Mouse (Mus musculus) bone marrow macrophage, adult 2 months (primary cell): ENCODE data around the gene Fam81a. TPM values are rescaled to one million over a fixed set of nuclear protein-coding genes. Genes with fewer than 3 reads are reported as not detected.

Source experiments
- H3K27ac ChIP-seq: 2 replicates; pipeline ENCODE4 v1.5.1; 2012; ENCODE audit warnings: low read depth, low read length; ENCODE audit not compliant: insufficient read depth
- H3K4me1 ChIP-seq: 2 replicates; pipeline ENCODE4 v1.6.1; 2012; ENCODE audit warnings: low read length; ENCODE audit not compliant: control insufficient read depth, insufficient read depth
- H3K4me3 ChIP-seq: 2 replicates; pipeline ENCODE4 v1.5.1; 2012; ENCODE audit warnings: mild to moderate bottlenecking, low read length, moderate library complexity; ENCODE audit not compliant: insufficient read depth
- CTCF ChIP-seq: IDR thresholded peaks from 2 replicates; pipeline ENCODE4 v1.5.1; 2012; ENCODE audit warnings: low read depth, mild to moderate bottlenecking, low read length, moderate library complexity
- POLR2A ChIP-seq: IDR thresholded peaks from 2 replicates; pipeline ENCODE4 v1.6.1; 2012; ENCODE audit warnings: mild to moderate bottlenecking, low read depth, low read length, borderline replicate concordance
- polyA plus RNA-seq: library from polyadenylated mRNA; stranded (reverse); fragments of >200 nt; gene quantifications from 2 replicates; pipeline ENCODE4 v1.2.4, GENCODE M21; 2012; ENCODE audit not compliant: missing spikeins, insufficient read depth, insufficient read length

Fam81a gene
- polyA plus RNA-seq, 1 experiment: not detected

DNA sequence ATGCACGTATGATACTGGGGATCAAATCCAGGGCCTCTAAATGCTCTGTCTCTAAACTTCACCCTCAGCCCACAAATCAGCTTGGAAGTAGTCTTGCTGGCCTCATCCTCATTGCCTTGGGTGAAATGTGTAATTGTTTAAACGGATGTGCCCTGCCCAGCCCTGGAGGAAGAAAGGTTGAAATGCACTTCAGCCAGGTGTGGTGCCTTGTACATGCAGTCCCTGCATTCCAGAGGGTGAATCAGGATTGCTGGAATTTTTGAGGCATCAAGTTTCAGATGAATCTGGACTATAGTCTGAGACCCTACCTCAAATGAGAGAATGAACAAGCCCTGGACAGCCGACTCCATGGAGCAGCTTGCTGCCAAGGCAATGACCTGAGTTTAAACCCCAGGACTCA, 94.5 kb downstream of the Fam81a start:
- no peak overlapping the region for H3K4me3 ChIP-seq
- no peak overlapping the region for H3K27ac ChIP-seq
- H3K4me1 ChIP-seq: peaks cover 10% of the 10 kb centered on the region
- TF ChIP-seq POLR2A (no peak), CTCF (no peak)

DNA sequence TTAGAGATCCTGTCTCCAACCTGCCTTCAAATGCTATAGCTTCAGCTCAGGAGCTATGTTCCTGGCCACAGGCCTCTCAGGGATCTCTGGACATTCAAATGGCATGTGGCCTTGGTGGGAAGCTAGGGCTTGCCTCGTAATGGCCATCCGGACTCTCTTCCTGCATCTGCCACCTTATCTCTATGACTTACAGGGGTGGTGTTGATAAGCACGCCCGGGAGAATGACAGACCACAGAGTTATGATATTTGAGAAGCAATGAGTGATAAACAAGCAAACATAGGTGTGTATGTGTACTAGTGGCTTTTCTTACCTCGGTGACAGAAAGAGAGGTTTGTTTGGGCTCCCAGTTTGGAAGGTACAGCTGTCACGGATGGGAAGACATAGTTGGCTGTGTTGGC, 96.1 kb downstream of the Fam81a start:
- Histone ChIP-seq H3K27ac (no peak overlapping the region), H3K4me3 (no peak overlapping the region), H3K4me1 (peaks cover 10% of the 10 kb centered on the region)
- TF ChIP-seq CTCF (no peak), POLR2A (no peak)

DNA sequence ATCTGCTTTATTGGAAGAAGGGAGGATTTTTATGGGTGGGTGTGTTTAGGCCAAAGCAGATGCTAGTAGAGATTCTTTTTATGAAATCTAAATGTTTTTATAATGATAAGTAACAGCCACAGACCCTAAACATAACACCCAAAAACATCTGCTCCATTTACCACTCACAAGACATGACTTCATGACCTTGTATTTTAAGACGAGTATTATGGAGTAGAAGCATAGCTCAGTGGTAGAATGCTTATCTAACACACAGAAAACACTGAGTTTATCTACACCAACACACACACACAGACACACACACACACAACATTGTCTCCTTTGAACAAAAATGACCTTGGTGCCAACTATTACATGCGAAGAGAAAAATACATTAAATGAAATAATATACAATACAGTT, 97.5 kb downstream of the Fam81a start:
- Histone ChIP-seq H3K27ac (no peak overlapping the region), H3K4me1 (peaks cover 7% of the 10 kb centered on the region), H3K4me3 (no peak overlapping the region)
- TF ChIP-seq POLR2A (no peak), CTCF (no peak)

DNA sequence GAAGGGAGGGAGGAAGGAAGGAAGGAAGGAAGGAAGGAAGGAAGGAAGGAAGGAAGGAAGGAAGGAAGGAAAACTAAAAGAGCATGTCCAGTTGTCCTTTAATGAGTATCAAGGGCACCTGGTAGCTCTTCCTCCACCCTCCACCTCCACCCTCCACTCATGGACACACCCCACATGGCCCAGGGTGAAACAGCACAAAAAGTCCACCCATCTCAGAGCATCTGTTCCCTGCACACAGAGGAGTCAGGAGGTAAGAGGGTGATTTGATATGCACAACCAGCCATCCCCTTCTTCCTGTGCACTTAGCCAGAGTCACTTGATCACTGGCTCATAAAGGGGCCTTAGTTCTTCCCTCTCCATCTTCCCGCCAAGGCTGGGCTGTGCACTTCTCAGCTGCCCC, 99.4 kb downstream of the Fam81a start:
- Histone ChIP-seq H3K4me1 (no peaks in the 10 kb centered on the region), H3K4me3 (no peak overlapping the region), H3K27ac (no peak overlapping the region)
- no peak for TF ChIP-seq CTCF
- no peak for TF ChIP-seq POLR2A

DNA sequence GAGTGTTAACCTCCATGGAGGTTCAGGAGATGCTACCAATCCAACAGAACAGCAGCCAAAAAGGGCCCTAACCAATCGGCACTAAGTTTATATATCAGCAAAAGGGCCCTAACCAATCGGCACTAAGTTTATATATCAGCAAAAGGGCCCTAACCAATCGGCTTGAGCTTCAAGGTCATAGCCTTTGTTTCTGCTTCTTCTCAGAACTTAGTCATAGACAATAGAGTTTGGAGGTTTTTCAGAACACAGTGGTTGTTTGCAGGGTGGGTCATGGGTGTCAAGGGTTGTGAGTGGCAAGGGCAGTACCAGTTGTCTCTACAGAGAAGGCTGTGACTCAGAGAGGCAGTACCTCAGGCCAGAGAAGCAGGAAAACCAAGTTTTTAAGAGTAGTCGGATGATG, 100.2 kb downstream of the Fam81a start:
- Histone ChIP-seq H3K4me1 (no peaks in the 10 kb centered on the region), H3K4me3 (no peak overlapping the region), H3K27ac (no peak overlapping the region)
- TF ChIP-seq POLR2A (no peak), CTCF (no peak)

DNA sequence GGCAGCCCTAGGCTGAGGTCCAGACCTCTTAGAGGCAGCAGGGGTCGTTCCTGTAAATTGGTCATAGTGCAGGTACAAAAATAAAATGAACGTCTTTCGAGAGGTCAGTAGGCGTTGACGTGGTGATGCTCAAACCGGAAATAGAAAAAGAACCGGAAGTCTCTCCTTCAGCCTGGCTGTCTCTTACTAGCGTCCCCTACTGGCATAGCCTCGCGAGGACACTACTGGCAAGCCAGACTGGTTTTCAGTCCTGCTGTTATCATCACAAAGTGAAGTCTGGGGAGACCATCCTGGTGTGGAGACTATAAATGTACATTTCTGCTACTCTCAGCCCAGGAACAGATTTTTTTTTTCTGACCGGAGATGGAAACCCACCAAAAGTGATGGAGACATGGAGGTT, 101.8 kb downstream of the Fam81a start:
- no peak overlapping the region for H3K4me3 ChIP-seq
- no peak overlapping the region for H3K27ac ChIP-seq
- TF ChIP-seq CTCF (no peak), POLR2A (no peak)
- no peaks in the 10 kb centered on the region for H3K4me1 ChIP-seq

DNA sequence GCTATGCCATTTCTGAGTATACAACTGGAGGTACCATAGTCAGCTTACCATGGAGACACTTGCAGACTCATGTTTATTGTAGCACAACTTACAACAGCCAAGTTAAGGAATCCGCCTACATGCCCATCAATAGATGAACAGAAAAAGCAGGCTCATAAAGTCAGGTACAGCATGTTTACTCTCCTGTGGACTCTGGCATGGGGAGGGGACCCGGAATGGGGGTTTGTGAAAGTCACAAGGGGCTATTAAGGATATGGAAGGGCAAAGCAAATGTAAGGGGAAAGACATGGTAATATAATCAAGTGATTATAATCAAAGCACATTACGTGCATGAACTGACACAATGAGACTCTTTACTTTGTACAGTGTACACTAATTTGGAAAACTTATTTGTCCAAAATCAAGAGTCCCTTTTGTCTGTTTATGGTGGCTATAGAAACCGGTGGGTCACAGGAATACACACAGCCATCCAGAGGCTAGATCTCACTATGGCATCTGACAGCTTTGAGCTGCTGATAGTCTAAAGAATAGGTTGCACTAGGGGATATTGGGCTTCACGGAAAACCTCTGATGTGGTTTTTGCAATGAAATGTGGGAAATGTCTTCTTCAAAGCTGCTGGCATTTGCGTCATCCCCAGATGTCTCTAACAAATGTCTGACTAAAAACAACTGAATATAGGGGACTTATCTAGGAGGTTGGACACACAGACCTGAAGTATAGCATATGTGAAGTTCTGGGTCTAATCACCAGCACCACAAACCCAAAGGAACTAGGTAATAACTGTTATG, 102.6 kb downstream of the Fam81a start:
- H3K27ac ChIP-seq: no peak overlapping the region
- no peaks in the 10 kb centered on the region for H3K4me1 ChIP-seq
- no peak for TF ChIP-seq CTCF
- TF ChIP-seq POLR2A: no peak
- H3K4me3 ChIP-seq: no peak overlapping the region

Other genes starting within 250 kb of the Fam81a start
- gene Bnip2, start 153.1 kb downstream of the Fam81a start, polyA plus RNA-seq: 194 and 196 TPM in 2 replicates
- 93.9 and 104 TPM in 2 replicates for gene Gtf2a2, start 130.0 kb downstream of the Fam81a start, polyA plus RNA-seq
- not detected in 2 replicates for gene Gcnt3, start 104.5 kb downstream of the Fam81a start, polyA plus RNA-seq
- gene Myo1e, start 64.8 kb upstream of the Fam81a start, polyA plus RNA-seq: 78.8 and 86.6 TPM in 2 replicates